Mouse (Mus musculus) liver, adult 2 months (tissue): ENCODE data around the gene Fam155a.

ENCODE experiments used
- CTCF ChIP-seq: fragments of 200-500 bp; IDR thresholded peaks from 2 replicates; pipeline ENCODE4 v1.5.1; 2011; ENCODE audit warnings: low read depth, low read length, control low read depth
- POLR2A ChIP-seq: fragments of 200-500 bp; IDR thresholded peaks from 2 replicates; pipeline ENCODE4 v1.6.1; 2011; ENCODE audit warnings: low read length, control low read depth; ENCODE audit not compliant: insufficient read depth; ENCODE audit errors: extremely low read depth

DNA sequence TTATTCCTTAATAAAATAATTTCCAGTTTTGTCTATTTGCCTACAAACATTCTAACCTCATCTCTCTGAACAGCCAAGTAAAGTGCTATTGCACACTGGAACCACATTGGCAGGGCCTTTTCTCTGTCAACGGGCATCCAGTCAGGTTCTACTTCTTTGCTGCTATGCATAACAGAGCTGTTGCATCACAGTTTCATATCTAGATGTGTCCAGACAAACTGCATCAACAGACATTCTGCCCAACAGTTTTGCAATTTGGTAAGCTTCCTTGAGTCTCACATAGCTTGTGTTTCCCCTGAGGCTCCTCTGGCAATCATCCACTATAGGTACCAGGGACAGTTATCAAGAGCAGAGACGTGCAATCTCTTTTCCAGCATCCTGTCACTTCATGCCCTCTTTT, 199.0 kb downstream of the Fam155a start:
- TF ChIP-seq CTCF (no peak), POLR2A (no peak)
